Mouse (Mus musculus) heart, postnatal 25 days (tissue): ENCODE results near the gene Cdc26. TPM values are rescaled to one million over a fixed set of nuclear protein-coding genes. Genes with fewer than 3 reads are reported as not detected.

Source experiments
- total RNA-seq, 2 experiments: library from RNA; stranded (reverse); gene quantifications; 2 replicates each; pipeline ENCODE4 v1.2.3; 2021

Cdc26 gene
- total RNA-seq, 2 experiments from 2014 or later = 42.9 to 45.1 TPM

Other genes starting within 250 kb of the Cdc26 start
- gene Zfp37, start 177.6 kb downstream of the Cdc26 start, total RNA-seq = 1 to 10 TPM; 1.7 to 2.1 TPM
- gene Slc31a2, start 146.1 kb downstream of the Cdc26 start, total RNA-seq = 10 to 100 TPM; 19.9 to 22.6 TPM
- 10 to 100 TPM; 17.9 to 18.7 TPM for gene Fkbp15, start 48.1 kb downstream of the Cdc26 start, total RNA-seq
- 10 to 100 TPM; 22.0 to 22.8 TPM for gene Slc31a1, start 47.9 kb downstream of the Cdc26 start, total RNA-seq
- gene Prpf4, start 155 bp upstream of the Cdc26 start, total RNA-seq = 1 to 10 TPM; 9.5 to 9.6 TPM
- not detected for gene Rnf183, start 26.6 kb upstream of the Cdc26 start, total RNA-seq
- gene Wdr31, start 62.3 kb upstream of the Cdc26 start, total RNA-seq = under 1 TPM; 0.42 to 0.48 TPM
- gene Bspry, start 71.4 kb upstream of the Cdc26 start, total RNA-seq = not detected
- 1 to 10 TPM; 6.0 to 6.5 TPM for gene Hdhd3, start 94.8 kb upstream of the Cdc26 start, total RNA-seq
- 10 to 100 TPM; 60.2 to 63.3 TPM for gene Alad, start 111.3 kb upstream of the Cdc26 start, total RNA-seq
- gene Pole3, start 116.4 kb upstream of the Cdc26 start, total RNA-seq = 10 to 100 TPM; 17.3 to 18.4 TPM
- under 1 TPM; 0.18 to 0.22 TPM for gene 4933430I17Rik, start 116.7 kb upstream of the Cdc26 start, total RNA-seq
- gene Rgs3, start 151.2 kb upstream of the Cdc26 start, total RNA-seq = 10 to 100 TPM; 27.9 to 31.2 TPM